9 mouse cellular contexts compared by ENCODE assay signal in genomic region chr1:134188989-134189729, GRCm38 (mm10). TPM values are rescaled to one million over a fixed set of nuclear protein-coding genes. Genes with fewer than 3 reads are reported as not detected.
DNase-seq lines count a peak whose midpoint lies in the region; ATAC-seq and TF ChIP-seq lines count a peak whose summit lies in the region.
"Had no signal": no experiment of that assay in that cellular context is flagged by ENCODE, and none has a peak within 500 bp of the region (broad histone marks: within the 10 kb centered on the region; RNA-seq: fewer than 3 reads in every experiment).

No protein-coding gene starts in this region.

- no peak overlapping the region for H3K27ac ChIP-seq in neural tube, embryonic 14.5 days (ENCODE audit: low read depth, low read length)
- H3K27ac ChIP-seq in neural tube, embryonic 15.5 days (replicated peaks): no peak overlapping the region
- peak overlapping the region; percentile 63 for H3K27ac ChIP-seq in midbrain, postnatal 0 days (ENCODE audit: low read depth, low read length)

- H3K36me3 ChIP-seq in neural tube, embryonic 14.5 days (ENCODE audit: control insufficient read depth, insufficient read depth, low read length): no peaks in the 10 kb centered on the region
- H3K36me3 ChIP-seq in neural tube, embryonic 15.5 days: no peaks in the 10 kb centered on the region
- H3K36me3 ChIP-seq in midbrain, postnatal 0 days (ENCODE audit: insufficient read depth, low read length): no peaks in the 10 kb centered on the region

- H3K4me3 ChIP-seq in neural tube, embryonic 14.5 days (ENCODE audit: low read depth, low read length): no peak overlapping the region
- H3K4me3 ChIP-seq in neural tube, embryonic 15.5 days (replicated peaks): no peak overlapping the region
- H3K4me3 ChIP-seq in midbrain, postnatal 0 days (ENCODE audit: low read depth, low read length): no peak overlapping the region

- H3K27me3 ChIP-seq in neural tube, embryonic 14.5 days (ENCODE audit: control insufficient read depth, insufficient read depth, low read length): no peaks in the 10 kb centered on the region
- no peaks in the 10 kb centered on the region for H3K27me3 ChIP-seq in neural tube, embryonic 15.5 days (replicated peaks)
- no peaks in the 10 kb centered on the region for H3K27me3 ChIP-seq in midbrain, postnatal 0 days (ENCODE audit: insufficient read depth, low read length)

- no peak overlapping the region for H3K9ac ChIP-seq in neural tube, embryonic 14.5 days (replicated peaks; ENCODE audit: low read depth, low read length)
- H3K9ac ChIP-seq in neural tube, embryonic 15.5 days (replicated peaks): no peak overlapping the region
- no peak overlapping the region for H3K9ac ChIP-seq in midbrain, postnatal 0 days (replicated peaks; ENCODE audit: low read length, poor library complexity, severe bottlenecking)

- H3K9me3 ChIP-seq in neural tube, embryonic 14.5 days (ENCODE audit: control insufficient read depth, low read length): no peaks in the 10 kb centered on the region
- no peaks in the 10 kb centered on the region for H3K9me3 ChIP-seq in neural tube, embryonic 15.5 days (replicated peaks)
- H3K9me3 ChIP-seq in midbrain, postnatal 0 days (ENCODE audit: low read length): no peaks in the 10 kb centered on the region

- WGBS in neural tube, embryonic 14.5 days: 23% methylated on average over 12 of the region's 12 CpGs
- 27% methylated on average over 12 of the region's 12 CpGs for whole genome bisulfite sequencing in neural tube, embryonic 15.5 days
- 22% methylated on average over 12 of the region's 12 CpGs for WGBS in midbrain, postnatal 0 days

- peak; percentile 47 for TF ChIP-seq CTCF in midbrain, postnatal 0 days (IDR thresholded peaks at IDR 0.05)

- ATAC-seq in neural tube, embryonic 14.5 days (ENCODE audit: low read depth): peak; percentile 31; the same call in 1 of the 2 replicates
- no peak for ATAC-seq in neural tube, embryonic 15.5 days (ENCODE audit: low FRiP score)
- ATAC-seq in midbrain, postnatal 0 days (ENCODE audit: low FRiP score): 0 out of 2 replicates have a peak, but pooled peaks have one; percentile 44
- ATAC-seq in monocyte, adult 5-6 weeks (replicated peaks; ENCODE audit: insufficient number of reproducible peaks, low FRiP score, low TSS enrichment, poor library complexity, severe bottlenecking): no peak; the same call in 1 of the 2 replicates

- DNase-seq in cerebellum, adult 8-10 months: peak; percentile 38
- peak; percentile 65 for DNase-seq in induced T-regulatory cell, adult 2 months (ENCODE audit: low read depth)
- peak; percentile 26 for DNase-seq in midbrain, postnatal 0 days (ENCODE audit: low spot score)
- DNase-seq in adrenal gland, postnatal 4 days (ENCODE audit: low spot score in 2 of 2): no peak
- DNase-seq in spleen, adult 18-20 months: no peak

- peaks cover 10% of the 10 kb centered on the region for H3K4me1 ChIP-seq in neural tube, embryonic 14.5 days (ENCODE audit: control insufficient read depth, insufficient read depth, low read length)
- peaks cover 17% of the 10 kb centered on the region for H3K4me1 ChIP-seq in neural tube, embryonic 15.5 days
- peaks cover 11% of the 10 kb centered on the region for H3K4me1 ChIP-seq in midbrain, postnatal 0 days (ENCODE audit: insufficient read depth, low read length)

- no peak overlapping the region for H3K4me2 ChIP-seq in neural tube, embryonic 14.5 days (ENCODE audit: low read depth, low read length)
- H3K4me2 ChIP-seq in neural tube, embryonic 15.5 days: no peak overlapping the region
- H3K4me2 ChIP-seq in midbrain, postnatal 0 days (ENCODE audit: low read depth, low read length, poor library complexity, severe bottlenecking): no peak overlapping the region

RNA-seq across cellular contexts. Expression of gene Mybph, which starts 4.1 kb away (rescaled TPM):
- polyA plus RNA-seq in neural tube, embryonic 14.5 days (2014; fragmentation: Nextera tagmentation; extraction: Ambion mirVana): 0.33 and 0.35 TPM in 2 replicates
- polyA plus RNA-seq in neural tube, embryonic 15.5 days (2015; fragmentation: Nextera tagmentation; extraction: Ambion mirVana): 2.7 and 4.4 TPM in 2 replicates
- not detected in 2 replicates for total RNA-seq in midbrain, postnatal 0 days (2014; rRNA removed)
- 0.12 TPM in 1 of 2 replicates, not detected in the other for polyA plus RNA-seq in midbrain, postnatal 0 days (2015; fragmentation: Nextera tagmentation; extraction: Ambion mirVana)
- total RNA-seq in adrenal gland, postnatal 4 days (2021): under 1 TPM; 0.34 to 0.84 TPM
- not detected in 3 replicates for total RNA-seq in monocyte, adult 5-6 weeks (2017)
- total RNA-seq: liver, adult 2 months had no signal
- polyA plus RNA-seq: liver, adult 2 months had no signal

RNA-seq across cellular contexts. Expression of gene Chil1, which starts 7.2 kb away (rescaled TPM):
- polyA plus RNA-seq in neural tube, embryonic 14.5 days (2014; fragmentation: Nextera tagmentation; extraction: Ambion mirVana): 2.1 and 2.7 TPM in 2 replicates
- 2.0 and 2.1 TPM in 2 replicates for polyA plus RNA-seq in neural tube, embryonic 15.5 days (2015; fragmentation: Nextera tagmentation; extraction: Ambion mirVana)
- 0.47 and 3.0 TPM in 2 replicates for total RNA-seq in midbrain, postnatal 0 days (2014; rRNA removed)
- polyA plus RNA-seq in midbrain, postnatal 0 days (2015; fragmentation: Nextera tagmentation; extraction: Ambion mirVana): 3.0 and 4.3 TPM in 2 replicates
- 1 to 10 TPM in 1 of 2 experiments, under 1 TPM in 1; 0.81 to 3.4 TPM for total RNA-seq in adrenal gland, postnatal 4 days (2021)
- total RNA-seq in monocyte, adult 5-6 weeks (2017): 0.48 TPM in 1 of 3 replicates, not detected in the others

RNA-seq across cellular contexts. Expression of gene Adora1, which starts 46.1 kb away (rescaled TPM):
- polyA plus RNA-seq in neural tube, embryonic 14.5 days (2014; fragmentation: Nextera tagmentation; extraction: Ambion mirVana): 12.2 and 14.0 TPM in 2 replicates
- 23.8 and 28.8 TPM in 2 replicates for polyA plus RNA-seq in neural tube, embryonic 15.5 days (2015; fragmentation: Nextera tagmentation; extraction: Ambion mirVana)
- 45.1 and 54.2 TPM in 2 replicates for total RNA-seq in midbrain, postnatal 0 days (2014; rRNA removed)
- 32.5 and 35.6 TPM in 2 replicates for polyA plus RNA-seq in midbrain, postnatal 0 days (2015; fragmentation: Nextera tagmentation; extraction: Ambion mirVana)
- 100 to 1,000 TPM in 1 of 2 experiments, 10 to 100 TPM in 1; 88.6 to 106 TPM for total RNA-seq in adrenal gland, postnatal 4 days (2021)
- not detected in 3 replicates for total RNA-seq in monocyte, adult 5-6 weeks (2017)

Comparison
In these comparisons a context has a peak if more than half of its experiments do, and no peak if none do; other contexts are left out.
1. ATAC-seq: peak in neural tube, embryonic 14.5 days (single experiment) and midbrain, postnatal 0 days (single experiment); none in neural tube, embryonic 15.5 days (single experiment) and monocyte, adult 5-6 weeks (single experiment).
2. DNase-seq: peak in cerebellum, adult 8-10 months (single experiment), induced T-regulatory cell, adult 2 months (single experiment) and midbrain, postnatal 0 days (single experiment); none in adrenal gland, postnatal 4 days (0 of 2) and spleen, adult 18-20 months (0 of 2).
3. RNA of gene Adora1, which starts 46.1 kb away (total RNA-seq): 88.6 to 106 TPM in adrenal gland, postnatal 4 days and 45.1 to 54.2 TPM in midbrain, postnatal 0 days; not detected in monocyte, adult 5-6 weeks; every median in the first group is over 10 times any median in the second.